Mouse (Mus musculus): ENCODE measurements around the gene Tmem102. TPM values are rescaled to one million over a fixed set of nuclear protein-coding genes. Genes with fewer than 3 reads are reported as not detected.

Tmem102 gene
- polyA plus RNA-seq (2015; fragmentation: Nextera tagmentation; extraction: Ambion mirVana) = 0.31 and 0.45 TPM in 2 replicates

DNA sequence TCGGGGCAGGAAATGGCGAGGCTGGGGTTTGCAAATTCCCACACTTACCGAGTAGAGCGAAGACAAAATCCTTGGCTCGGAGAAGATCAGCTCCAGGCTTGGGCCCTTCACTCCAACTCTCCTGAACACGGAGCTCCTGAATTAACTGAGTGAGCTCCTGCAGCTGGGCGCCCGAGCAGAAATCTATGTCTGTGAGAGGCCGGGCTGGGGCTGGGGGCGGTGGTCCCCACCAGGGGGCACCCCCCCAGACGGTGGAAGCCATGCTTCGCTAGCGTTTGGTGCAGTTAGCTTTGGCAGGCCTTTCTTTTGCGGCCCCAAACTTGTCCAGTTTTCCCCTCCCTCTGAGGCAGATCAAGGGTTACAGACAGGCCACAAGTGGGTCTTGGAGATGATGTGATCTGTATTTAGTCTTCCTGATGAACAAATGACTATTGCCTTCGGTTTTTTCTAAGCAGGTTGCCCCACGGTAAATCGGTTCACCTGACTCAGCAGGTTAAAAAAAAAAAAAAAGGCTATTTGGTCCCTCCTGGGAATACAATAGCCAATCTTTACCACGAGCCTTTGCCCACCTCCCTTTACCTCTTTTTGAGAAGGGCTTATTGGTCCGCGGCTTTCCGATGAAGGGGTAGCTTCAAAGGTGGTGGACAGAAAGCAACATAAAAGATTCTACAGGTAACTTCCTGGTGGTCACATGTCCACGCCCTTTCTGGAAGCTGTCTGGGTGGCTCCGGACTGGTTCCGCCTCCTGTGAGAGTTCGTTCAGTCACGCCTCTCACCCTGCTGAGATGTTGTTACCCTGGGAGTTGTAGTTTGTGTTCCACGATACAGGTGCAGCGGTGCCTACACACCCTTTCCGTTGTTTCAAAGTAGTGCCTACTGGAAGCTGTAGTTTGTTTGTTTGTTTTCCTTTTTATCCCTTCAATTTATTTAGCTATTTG lies at the start of gene Tmem102:
Gene Tmem102 (minus strand): TSS at position 653 of the 938 bp plus-strand sequence.

DNA sequence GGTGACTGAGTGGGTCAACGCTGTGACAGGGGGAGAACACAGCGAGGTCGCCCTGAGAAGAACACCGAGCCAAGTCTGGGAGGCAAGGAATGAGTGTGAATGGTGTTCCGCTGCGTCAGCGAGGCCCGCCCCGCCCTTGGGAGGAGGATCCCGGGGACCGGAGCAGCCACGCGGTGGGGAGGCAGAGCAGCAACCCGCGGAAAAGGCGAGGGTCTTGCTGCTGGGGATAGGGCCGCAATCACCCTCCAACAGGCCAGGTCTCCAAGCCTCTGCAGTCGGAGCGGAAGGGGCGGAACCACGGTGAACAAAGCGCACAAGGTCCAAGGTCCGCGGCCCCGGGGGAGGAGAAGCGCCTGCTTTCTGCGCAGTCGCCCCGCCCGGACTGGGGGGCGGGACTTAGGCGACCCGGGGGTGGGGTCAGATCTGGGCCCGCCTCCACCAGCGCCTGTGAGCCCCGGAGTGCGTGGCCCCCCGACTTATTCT lies 40.8 kb upstream of the Tmem102 start, which contains the start of gene Plscr3:
Gene Plscr3 (plus strand): TSS at position 179 of the 483 bp plus-strand sequence.

DNA sequence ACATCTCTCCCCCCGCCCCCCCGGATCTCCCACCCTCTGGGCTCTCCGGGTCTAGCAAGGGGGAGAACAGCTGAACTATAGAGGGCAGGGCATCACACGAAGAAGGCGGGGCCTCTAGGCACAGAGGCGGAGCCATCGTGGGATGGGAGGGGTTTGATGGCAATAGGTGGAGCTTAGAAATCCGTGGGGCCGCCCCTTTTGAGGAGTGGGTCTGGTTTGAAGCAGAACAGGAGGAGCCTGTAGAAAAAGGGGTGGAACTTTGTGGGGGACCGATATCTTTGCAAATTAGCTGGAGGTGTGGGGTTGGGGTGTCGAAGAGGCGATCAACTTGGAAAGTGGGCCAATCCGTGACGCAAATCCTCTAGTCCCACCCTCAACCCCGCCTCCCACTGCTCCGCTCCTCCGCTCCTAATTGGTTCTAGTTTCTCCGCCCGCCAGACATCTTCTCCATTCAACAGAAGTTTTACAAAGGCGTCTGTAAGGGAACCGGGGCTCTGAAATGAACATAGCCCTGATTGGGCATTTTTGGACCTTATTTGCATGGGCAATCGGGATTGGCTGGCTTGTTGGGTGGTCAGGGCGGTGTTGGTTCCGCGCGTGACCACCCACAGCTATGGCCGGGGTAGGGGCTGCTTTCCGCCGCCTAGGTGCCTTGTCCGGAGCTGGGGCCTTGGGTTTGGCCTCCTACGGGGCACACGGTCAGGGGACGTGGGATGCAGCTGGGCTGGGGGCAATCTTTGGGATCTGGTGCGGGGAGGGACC lies 32.7 kb upstream of the Tmem102 start, which contains the start of gene Tmem256:
Gene Tmem256 (plus strand): TSS at position 563 of the 762 bp plus-strand sequence.

DNA sequence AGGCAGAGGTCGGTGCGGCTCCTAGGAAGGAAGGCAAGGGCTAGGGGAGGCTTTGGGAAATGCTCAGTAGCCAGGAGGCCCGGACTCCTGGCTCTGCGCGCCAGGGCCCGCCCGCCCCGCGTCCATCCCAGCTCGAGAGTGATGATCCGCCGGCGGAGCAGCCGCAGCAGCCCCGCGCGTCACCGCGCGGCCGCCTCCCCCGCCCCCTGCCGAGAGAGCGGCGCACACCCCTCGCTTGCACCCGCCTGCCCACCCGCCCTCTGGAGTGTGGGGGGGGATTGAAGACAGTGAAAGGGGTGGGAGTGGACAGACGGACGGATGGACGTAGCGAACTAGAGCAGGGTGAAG lies 32.2 kb upstream of the Tmem102 start, which contains the start of gene Nlgn2:
Gene Nlgn2 (minus strand): TSS at position 181 of the 348 bp plus-strand sequence.

DNA sequence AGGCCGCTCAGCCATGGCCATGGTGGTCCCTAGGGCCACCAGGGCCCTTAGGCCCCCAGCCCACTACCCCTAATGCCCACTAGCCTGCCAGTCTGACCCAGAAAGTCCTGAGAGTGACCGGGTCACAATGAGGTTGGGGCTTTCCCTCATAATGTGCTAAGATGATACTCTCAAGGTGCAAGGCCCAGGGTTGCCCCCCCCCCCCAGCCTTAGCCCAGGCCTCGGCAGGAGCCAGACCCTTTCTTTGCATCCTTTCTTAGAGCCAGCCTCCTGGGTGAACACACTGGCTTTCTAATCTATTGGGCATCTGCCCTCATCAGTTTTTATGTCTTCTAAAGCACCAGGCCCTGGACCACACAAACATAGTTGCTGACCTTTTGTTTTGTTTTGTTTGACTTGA lies 16.7 kb upstream of the Tmem102 start, which contains the start of gene Spem1:
Gene Spem1 (minus strand): TSS at position 101 of the 400 bp plus-strand sequence.

DNA sequence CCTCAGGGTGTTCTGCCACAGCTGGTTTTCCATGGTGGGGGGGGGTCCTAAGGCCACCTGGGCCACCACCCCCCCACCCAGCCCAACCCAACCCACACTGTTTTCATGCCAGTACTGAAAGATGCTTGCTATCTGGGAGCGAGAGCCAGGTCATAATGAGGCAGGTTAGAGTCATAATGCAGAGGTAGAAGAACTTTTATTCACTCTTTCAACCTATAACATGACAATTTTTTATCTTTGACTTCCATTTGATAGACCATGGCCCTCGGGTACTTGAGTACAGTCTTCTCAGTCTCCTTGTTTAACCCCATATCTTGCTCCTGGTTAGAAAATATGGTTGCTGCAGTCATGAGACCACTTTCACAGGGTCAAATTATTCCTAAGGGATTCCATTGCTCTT lies 12.9 kb upstream of the Tmem102 start, which contains the start of gene Spem2:
Gene Spem2 (minus strand): TSS at position 101 of the 400 bp plus-strand sequence.

DNA sequence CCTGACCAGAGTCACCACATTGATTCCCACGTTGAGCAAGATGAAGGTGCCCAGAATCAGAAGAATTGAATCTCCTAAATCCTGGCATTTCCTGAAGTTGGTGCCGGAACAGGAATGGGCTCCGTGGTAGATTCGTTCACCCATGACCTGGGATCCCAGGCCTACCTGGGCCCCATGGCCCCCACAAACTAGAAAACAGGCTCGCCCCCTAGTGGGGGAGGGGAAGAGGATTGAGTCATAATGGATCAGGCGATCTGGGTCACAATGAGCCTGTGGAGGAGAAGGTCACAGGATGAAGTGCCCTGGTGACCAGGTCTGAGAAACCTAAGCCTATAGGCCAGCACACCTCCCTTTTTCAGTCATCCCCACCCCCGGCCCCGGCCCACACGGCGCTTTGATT lies 9.7 kb upstream of the Tmem102 start, which contains the start of gene Gm39566:
Gene Gm39566 (minus strand): TSS at position 144 of the 400 bp plus-strand sequence.

DNA sequence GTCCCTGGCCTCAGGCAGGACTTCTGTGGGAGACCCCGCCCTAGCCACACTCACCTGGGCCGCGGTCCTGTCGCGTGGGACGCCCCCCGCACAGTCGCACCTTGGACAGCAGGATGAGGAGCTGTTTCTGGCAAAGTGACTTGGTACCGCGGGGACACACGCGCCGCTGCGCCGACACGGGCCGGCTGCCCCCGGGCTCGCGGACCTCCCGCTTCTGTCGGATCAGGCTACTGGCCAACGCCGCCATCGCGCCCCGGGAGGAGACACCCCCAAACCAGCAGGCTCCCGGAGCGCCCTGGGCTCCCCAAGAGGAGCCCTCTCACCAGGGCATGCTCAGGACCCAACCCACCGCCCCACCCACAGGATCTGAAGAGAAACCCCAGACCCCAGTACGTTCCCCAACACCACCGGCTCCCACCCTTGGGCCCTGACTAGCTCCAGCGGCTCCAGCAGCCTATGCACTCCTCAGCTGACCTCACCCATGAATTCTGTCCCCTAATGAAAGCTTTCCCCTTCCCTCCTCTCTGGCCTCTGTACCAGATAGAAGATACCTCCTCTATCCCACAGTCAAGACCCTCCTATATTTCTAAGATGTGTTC lies 3.9 kb downstream of the Tmem102 start, which contains the start of gene Fgf11:
Gene Fgf11 (minus strand): TSS at position 479 of the 599 bp plus-strand sequence.

DNA sequence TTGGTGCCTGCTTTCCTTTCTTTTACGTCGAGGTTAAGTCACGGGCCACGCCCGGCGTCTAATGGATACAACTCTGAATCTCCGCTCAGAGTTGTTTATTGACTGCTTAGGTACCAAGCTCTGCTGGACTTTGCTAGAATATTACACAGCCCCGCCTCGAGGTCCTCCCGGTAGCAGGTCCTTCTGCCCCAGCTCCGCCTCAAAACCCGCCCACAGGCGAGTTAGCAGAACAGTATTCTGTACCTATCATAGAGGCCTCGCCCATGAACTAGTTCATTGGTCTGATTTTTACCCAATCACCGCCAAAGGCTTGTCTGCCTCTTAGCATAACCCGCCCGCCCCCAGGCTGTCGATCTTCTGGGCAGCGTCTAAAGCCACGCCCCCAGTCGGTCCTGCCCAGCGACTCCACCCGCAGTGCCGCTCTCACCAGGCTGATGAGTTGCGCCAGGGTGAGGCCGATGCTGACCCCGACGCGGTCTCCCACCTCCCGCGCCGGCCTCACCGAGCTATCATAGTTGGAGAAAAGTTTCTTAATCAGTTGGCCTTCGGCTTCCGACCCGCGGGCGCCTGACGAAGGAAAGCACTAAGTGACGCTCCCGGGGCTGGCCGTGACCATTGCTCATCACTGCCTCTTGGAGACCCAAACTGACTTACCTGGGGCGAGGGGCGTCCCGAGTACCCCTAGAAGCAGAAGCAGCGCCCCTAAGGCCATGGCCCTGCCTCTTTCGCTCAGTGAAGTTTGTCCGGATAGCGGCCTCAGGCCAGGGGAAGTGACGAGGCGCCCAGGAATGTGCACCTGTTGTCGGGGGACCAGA lies 10.0 kb downstream of the Tmem102 start, which contains the start of gene Chrnb1:
Gene Chrnb1 (minus strand): TSS at position 776 of the 815 bp plus-strand sequence.

DNA sequence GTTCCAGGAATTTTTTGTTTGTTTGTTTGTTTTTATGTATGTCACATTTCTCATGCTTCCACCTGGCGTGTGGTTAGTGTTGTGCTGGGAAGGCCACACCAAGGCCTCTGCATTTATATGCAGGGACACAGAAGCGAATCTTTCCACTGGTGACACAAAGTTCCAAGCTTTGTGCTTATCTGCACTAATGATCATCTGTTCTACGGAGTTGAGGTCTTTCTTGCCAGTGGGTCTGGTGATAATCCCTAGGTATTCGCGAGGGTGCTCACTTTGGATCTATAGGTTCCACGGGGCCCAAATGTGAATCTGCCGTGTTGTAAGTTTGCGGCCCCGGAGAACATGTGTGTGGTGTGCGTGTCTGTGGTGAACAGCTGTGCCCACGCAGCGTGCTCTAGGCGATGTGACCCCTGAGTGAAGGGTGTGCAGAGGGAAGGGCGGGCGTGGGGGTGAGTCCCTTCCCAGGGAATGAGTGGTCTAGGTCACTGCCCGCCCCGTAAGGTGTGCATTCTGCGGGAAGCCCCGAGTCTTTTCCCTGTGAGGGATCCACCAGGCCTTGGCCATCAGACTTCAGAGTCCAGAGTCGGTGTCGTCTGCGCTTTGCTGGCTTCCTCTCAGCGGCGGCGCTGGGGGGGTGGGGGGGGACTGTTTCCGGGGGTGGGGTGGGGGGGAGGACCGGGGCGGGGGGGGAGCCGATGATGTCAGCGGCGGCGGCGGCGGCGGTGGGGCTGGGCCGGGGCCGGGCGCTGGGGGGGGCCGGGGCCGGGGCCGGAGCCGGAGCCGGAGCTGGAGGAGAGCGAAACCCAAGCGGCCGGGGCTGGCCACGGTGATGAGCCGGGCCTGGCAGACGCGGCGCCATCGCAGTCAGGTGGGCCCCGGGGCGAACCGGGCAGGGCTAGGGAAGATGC lies 40.0 kb downstream of the Tmem102 start, which contains the start of gene Zbtb4:
Gene Zbtb4 (plus strand): TSS at position 692 of the 905 bp plus-strand sequence.

DNA sequence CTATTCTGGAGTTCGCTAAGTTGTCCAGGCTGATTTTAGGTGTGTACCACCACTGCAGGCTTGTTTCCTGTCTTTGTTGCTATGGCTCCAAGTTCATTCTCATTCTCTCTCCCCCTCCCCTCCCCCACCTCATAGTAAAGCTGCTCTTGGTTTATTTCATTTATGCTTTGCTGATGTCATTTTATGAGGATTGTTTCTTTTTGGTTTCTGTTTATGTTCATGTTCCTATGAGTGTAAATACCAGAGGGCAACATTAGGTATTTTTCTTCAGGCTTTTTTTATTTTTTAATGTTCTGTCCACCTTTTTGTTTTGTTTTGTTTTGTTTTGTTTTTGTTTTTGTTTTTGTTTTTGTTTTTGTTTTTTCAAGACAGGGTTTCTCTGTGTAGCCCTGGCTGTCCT lies 43.6 kb downstream of the Tmem102 start, which contains the start of gene Slc35g3:
Gene Slc35g3 (minus strand): TSS at position 101 of the 400 bp plus-strand sequence.

DNA sequence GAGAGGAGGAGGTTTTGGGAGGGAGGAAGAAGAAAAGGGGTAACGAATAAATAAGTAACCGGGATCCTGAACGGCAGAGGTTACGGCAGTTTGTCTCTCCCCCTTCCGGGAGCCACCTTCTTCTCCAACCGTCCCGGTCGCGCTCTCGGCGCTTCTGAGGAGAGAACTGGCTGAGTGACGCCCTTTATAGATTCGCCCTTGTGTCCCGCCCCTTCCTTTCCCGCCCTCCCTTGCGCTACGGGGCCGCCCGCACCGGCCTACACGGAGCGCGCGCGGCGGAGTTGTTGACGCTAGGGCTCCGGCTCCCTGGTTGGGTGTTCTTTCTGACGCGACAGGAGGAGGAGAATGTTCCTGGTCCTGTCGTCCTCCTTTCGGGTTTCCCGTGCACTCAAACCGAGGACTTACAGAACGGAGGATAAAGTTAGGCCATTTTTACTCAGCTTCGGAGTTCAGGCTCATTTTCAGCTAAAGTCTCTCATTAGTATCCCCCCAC lies 46.9 kb downstream of the Tmem102 start, which contains the start of gene Polr2a:
Gene Polr2a (minus strand): TSS at position 160 of the 493 bp plus-strand sequence.

Other genes with a start within 250 kb of the Tmem102 start
- gene Efnb3, start 245.4 kb downstream of the Tmem102 start, polyA plus RNA-seq (2015; fragmentation: Nextera tagmentation; extraction: Ambion mirVana) = 0.50 and 0.89 TPM in 2 replicates
- gene Wrap53, start 225.4 kb downstream of the Tmem102 start, polyA plus RNA-seq (2015; fragmentation: Nextera tagmentation; extraction: Ambion mirVana) = 5.3 and 7.8 TPM in 2 replicates
- 34.5 and 37.5 TPM in 2 replicates for gene Trp53, start 225.3 kb downstream of the Tmem102 start, polyA plus RNA-seq (2015; fragmentation: Nextera tagmentation; extraction: Ambion mirVana)
- gene Atp1b2, start 199.7 kb downstream of the Tmem102 start, polyA plus RNA-seq (2015; fragmentation: Nextera tagmentation; extraction: Ambion mirVana) = 74.2 and 78.6 TPM in 2 replicates
- 0.45 and 0.63 TPM in 2 replicates for gene Shbg, start 187.7 kb downstream of the Tmem102 start, polyA plus RNA-seq (2015; fragmentation: Nextera tagmentation; extraction: Ambion mirVana)
- 12.4 and 15.9 TPM in 2 replicates for gene Sat2, start 183.6 kb downstream of the Tmem102 start, polyA plus RNA-seq (2015; fragmentation: Nextera tagmentation; extraction: Ambion mirVana)
- 19.9 and 21.3 TPM in 2 replicates for gene Fxr2, start 172.6 kb downstream of the Tmem102 start, polyA plus RNA-seq (2015; fragmentation: Nextera tagmentation; extraction: Ambion mirVana)
- gene Sox15, start 150.3 kb downstream of the Tmem102 start, polyA plus RNA-seq (2015; fragmentation: Nextera tagmentation; extraction: Ambion mirVana) = 0.16 TPM in 1 of 2 replicates, not detected in the other
- gene Mpdu1, start 143.0 kb downstream of the Tmem102 start, polyA plus RNA-seq (2015; fragmentation: Nextera tagmentation; extraction: Ambion mirVana) = 29.7 and 47.4 TPM in 2 replicates
- 16.2 and 25.5 TPM in 2 replicates for gene Cd68, start 139.5 kb downstream of the Tmem102 start, polyA plus RNA-seq (2015; fragmentation: Nextera tagmentation; extraction: Ambion mirVana)
- 167 and 224 TPM in 2 replicates for gene Eif4a1, start 133.2 kb downstream of the Tmem102 start, polyA plus RNA-seq (2015; fragmentation: Nextera tagmentation; extraction: Ambion mirVana)
- gene Senp3, start 123.5 kb downstream of the Tmem102 start, polyA plus RNA-seq (2015; fragmentation: Nextera tagmentation; extraction: Ambion mirVana) = 26.4 and 29.2 TPM in 2 replicates
- gene Tnfsf13, start 119.8 kb downstream of the Tmem102 start, polyA plus RNA-seq (2015; fragmentation: Nextera tagmentation; extraction: Ambion mirVana) = 0.65 and 0.67 TPM in 2 replicates
- gene Tnfsf12, start 109.8 kb downstream of the Tmem102 start, polyA plus RNA-seq (2015; fragmentation: Nextera tagmentation; extraction: Ambion mirVana) = 11.5 and 13.1 TPM in 2 replicates
- 5.9 and 6.9 TPM in 2 replicates for gene Tnfsfm13, start 109.5 kb downstream of the Tmem102 start, polyA plus RNA-seq (2015; fragmentation: Nextera tagmentation; extraction: Ambion mirVana)
- 9.3 and 10.3 TPM in 2 replicates for gene Polr2a, start 47.0 kb downstream of the Tmem102 start, polyA plus RNA-seq (2015; fragmentation: Nextera tagmentation; extraction: Ambion mirVana)
- not detected in 2 replicates for gene Slc35g3, start 43.7 kb downstream of the Tmem102 start, polyA plus RNA-seq (2015; fragmentation: Nextera tagmentation; extraction: Ambion mirVana)
- gene Zbtb4, start 39.7 kb downstream of the Tmem102 start, polyA plus RNA-seq (2015; fragmentation: Nextera tagmentation; extraction: Ambion mirVana) = 2.5 and 2.9 TPM in 2 replicates
- 79.0 and 95.8 TPM in 2 replicates for gene Chrnb1, start 9.7 kb downstream of the Tmem102 start, polyA plus RNA-seq (2015; fragmentation: Nextera tagmentation; extraction: Ambion mirVana)
- gene Fgf11, start 3.8 kb downstream of the Tmem102 start, polyA plus RNA-seq (2015; fragmentation: Nextera tagmentation; extraction: Ambion mirVana) = 1.5 and 2.2 TPM in 2 replicates
- not detected in 2 replicates for gene Gm39566, start 9.7 kb upstream of the Tmem102 start, polyA plus RNA-seq (2015; fragmentation: Nextera tagmentation; extraction: Ambion mirVana)
- gene Spem2, start 12.8 kb upstream of the Tmem102 start, polyA plus RNA-seq (2015; fragmentation: Nextera tagmentation; extraction: Ambion mirVana) = not detected in 2 replicates
- not detected in 2 replicates for gene Spem1, start 16.6 kb upstream of the Tmem102 start, polyA plus RNA-seq (2015; fragmentation: Nextera tagmentation; extraction: Ambion mirVana)
- 2.1 TPM in 2 replicates for gene Nlgn2, start 32.2 kb upstream of the Tmem102 start, polyA plus RNA-seq (2015; fragmentation: Nextera tagmentation; extraction: Ambion mirVana)
- 242 and 272 TPM in 2 replicates for gene Tmem256, start 32.9 kb upstream of the Tmem102 start, polyA plus RNA-seq (2015; fragmentation: Nextera tagmentation; extraction: Ambion mirVana)
- gene Plscr3, start 40.8 kb upstream of the Tmem102 start, polyA plus RNA-seq (2015; fragmentation: Nextera tagmentation; extraction: Ambion mirVana) = 36.6 and 44.6 TPM in 2 replicates
- gene Tnk1, start 53.1 kb upstream of the Tmem102 start, polyA plus RNA-seq (2015; fragmentation: Nextera tagmentation; extraction: Ambion mirVana) = 0.09 and 0.46 TPM in 2 replicates
- gene Tmem95, start 72.4 kb upstream of the Tmem102 start, polyA plus RNA-seq (2015; fragmentation: Nextera tagmentation; extraction: Ambion mirVana) = not detected in 2 replicates
- gene Kctd11, start 75.8 kb upstream of the Tmem102 start, polyA plus RNA-seq (2015; fragmentation: Nextera tagmentation; extraction: Ambion mirVana) = 2.6 and 3.6 TPM in 2 replicates
- gene Acap1, start 89.9 kb upstream of the Tmem102 start, polyA plus RNA-seq (2015; fragmentation: Nextera tagmentation; extraction: Ambion mirVana) = 0.34 and 0.46 TPM in 2 replicates
- gene 2810408A11Rik, start 95.4 kb upstream of the Tmem102 start, polyA plus RNA-seq (2015; fragmentation: Nextera tagmentation; extraction: Ambion mirVana) = 1.8 and 2.4 TPM in 2 replicates
- gene Neurl4, start 95.4 kb upstream of the Tmem102 start, polyA plus RNA-seq (2015; fragmentation: Nextera tagmentation; extraction: Ambion mirVana) = 3.0 and 3.3 TPM in 2 replicates
- 41.9 and 42.1 TPM in 2 replicates for gene Gps2, start 108.3 kb upstream of the Tmem102 start, polyA plus RNA-seq (2015; fragmentation: Nextera tagmentation; extraction: Ambion mirVana)
- 952 and 1,117 TPM in 2 replicates for gene Eif5a, start 116.3 kb upstream of the Tmem102 start, polyA plus RNA-seq (2015; fragmentation: Nextera tagmentation; extraction: Ambion mirVana)
- 0.78 and 0.85 TPM in 2 replicates for gene Ybx2, start 130.2 kb upstream of the Tmem102 start, polyA plus RNA-seq (2015; fragmentation: Nextera tagmentation; extraction: Ambion mirVana)
- 128 and 138 TPM in 2 replicates for gene Slc2a4, start 142.6 kb upstream of the Tmem102 start, polyA plus RNA-seq (2015; fragmentation: Nextera tagmentation; extraction: Ambion mirVana)
- 0.23 and 0.57 TPM in 2 replicates for gene Cldn7, start 159.2 kb upstream of the Tmem102 start, polyA plus RNA-seq (2015; fragmentation: Nextera tagmentation; extraction: Ambion mirVana)
- gene Ctdnep1, start 175.5 kb upstream of the Tmem102 start, polyA plus RNA-seq (2015; fragmentation: Nextera tagmentation; extraction: Ambion mirVana) = 42.1 and 46.1 TPM in 2 replicates
- gene Elp5, start 176.9 kb upstream of the Tmem102 start, polyA plus RNA-seq (2015; fragmentation: Nextera tagmentation; extraction: Ambion mirVana) = 86.0 and 92.4 TPM in 2 replicates
- 320 and 389 TPM in 2 replicates for gene Gabarap, start 185.5 kb upstream of the Tmem102 start, polyA plus RNA-seq (2015; fragmentation: Nextera tagmentation; extraction: Ambion mirVana)
- 31.1 and 33.7 TPM in 2 replicates for gene Phf23, start 190.2 kb upstream of the Tmem102 start, polyA plus RNA-seq (2015; fragmentation: Nextera tagmentation; extraction: Ambion mirVana)
- gene Dvl2, start 195.0 kb upstream of the Tmem102 start, polyA plus RNA-seq (2015; fragmentation: Nextera tagmentation; extraction: Ambion mirVana) = 11.2 and 11.8 TPM in 2 replicates
- gene Acadvl, start 209.8 kb upstream of the Tmem102 start, polyA plus RNA-seq (2015; fragmentation: Nextera tagmentation; extraction: Ambion mirVana) = 311 and 331 TPM in 2 replicates
- 3.3 and 5.3 TPM in 2 replicates for gene Dlg4, start 211.3 kb upstream of the Tmem102 start, polyA plus RNA-seq (2015; fragmentation: Nextera tagmentation; extraction: Ambion mirVana)
- 0.13 and 0.21 TPM in 2 replicates for gene Asgr1, start 248.5 kb upstream of the Tmem102 start, polyA plus RNA-seq (2015; fragmentation: Nextera tagmentation; extraction: Ambion mirVana)